Mouse (Mus musculus): ENCODE data around the gene Wasf2. TPM values are rescaled to one million over a fixed set of nuclear protein-coding genes. Genes with fewer than 3 reads are reported as not detected.
A peak's percentile ranks its signal among the peaks of the same experiment; 100 is the strongest.

Gene Wasf2
- polyA plus RNA-seq, 1 experiment from 2014 or later = 42.7 TPM

DNA sequence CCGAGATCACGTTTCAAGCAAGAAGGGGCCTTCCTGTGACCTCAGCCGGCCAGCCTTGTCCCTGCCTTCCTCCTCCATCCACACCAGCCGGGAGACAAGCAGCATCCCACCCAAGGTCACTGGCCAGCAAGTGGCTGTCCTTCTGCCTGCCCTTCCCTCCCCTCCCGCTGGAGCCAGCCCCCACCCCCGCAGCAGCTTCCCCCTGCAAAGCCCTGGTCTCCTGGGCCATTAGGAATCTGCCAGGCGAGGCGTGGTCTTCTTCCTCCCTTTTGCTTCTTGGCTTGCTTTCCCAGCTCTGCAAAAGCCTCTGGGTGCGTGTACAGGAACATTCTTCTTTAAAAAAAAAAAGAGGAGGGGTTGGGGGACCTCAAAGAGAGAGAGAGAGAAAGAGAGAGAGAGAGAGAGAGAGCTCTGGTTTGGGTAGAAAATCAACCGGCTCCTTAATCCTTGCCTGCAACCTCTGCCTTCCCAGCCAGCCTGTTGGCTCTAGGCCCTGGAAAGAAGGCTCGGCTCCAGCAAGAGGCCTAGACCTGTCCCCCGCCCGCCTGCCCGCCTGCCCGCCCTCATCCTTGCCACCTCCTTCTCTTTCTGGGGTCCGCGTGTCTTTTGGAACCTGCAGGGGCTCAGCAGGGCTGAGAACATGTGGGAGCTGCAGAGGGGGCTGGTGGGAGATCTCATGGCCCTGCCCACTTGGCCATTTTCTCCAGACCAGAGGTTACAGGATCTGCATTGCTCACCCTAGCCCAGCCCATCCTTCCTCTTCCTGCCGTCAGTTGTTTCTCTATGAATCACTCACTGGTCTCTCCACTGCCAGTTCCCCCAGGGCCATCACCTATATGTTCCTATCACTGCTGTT is 12.5 kb upstream of the Wasf2 start:
- Histone ChIP-seq H3K9ac (ENCODE audit: low read depth, low read length) (no peak overlapping the region), H3K27ac (ENCODE audit: low read length) (peak overlapping the region; percentile 59), H3K4me2 (ENCODE audit: low read depth, low read length) (0 out of 2 replicates have a peak overlapping the region, but pooled peaks have one; percentile 20), H3K4me1 (ENCODE audit: control insufficient read depth, low read depth, low read length) (peaks cover 5% of the 10 kb centered on the region), H3K36me3 (ENCODE audit: control insufficient read depth, insufficient read depth) (no peaks in the 10 kb centered on the region), H3K9me3 (replicated peaks; ENCODE audit: control insufficient read depth, low read length) (no peaks in the 10 kb centered on the region), H3K4me3 (ENCODE audit: low read depth, low read length) (no peak overlapping the region), H3K27me3 (ENCODE audit: control insufficient read depth, insufficient read depth, low read depth, low read length) (no peaks in the 10 kb centered on the region)
- peak; percentile 61 for ATAC-seq (ENCODE audit: low read depth)
- 33% methylated on average over 18 of the region's 18 CpGs for WGBS (ENCODE audit: insufficient replicate concordance)

DNA sequence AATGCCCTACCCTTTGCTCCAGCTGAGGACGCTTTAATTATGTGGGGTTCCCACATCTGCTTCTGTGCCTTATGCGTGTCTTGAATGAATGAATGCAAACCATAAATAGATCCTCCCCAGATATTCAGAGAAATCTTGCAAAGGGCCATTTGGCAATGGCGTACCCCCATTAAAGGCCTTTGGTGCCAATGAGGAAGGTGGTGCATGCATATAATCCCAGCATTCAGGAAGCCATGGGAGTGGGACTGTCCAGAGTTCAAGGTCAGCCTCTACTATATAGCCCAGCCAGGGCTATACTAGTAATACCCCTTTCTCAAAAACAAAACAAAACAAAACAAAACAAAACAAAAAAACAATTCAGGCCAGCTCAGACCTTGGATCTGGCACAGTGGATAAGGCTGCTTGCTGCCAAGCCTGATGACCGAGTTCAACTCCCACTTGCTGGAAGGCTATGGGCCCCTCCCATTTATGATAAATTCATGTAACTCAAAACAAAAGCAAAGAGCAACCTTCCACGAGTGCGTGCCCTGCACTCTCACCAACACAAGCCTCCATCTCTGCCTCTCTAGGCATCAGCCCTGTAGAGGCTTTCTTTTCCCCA is 11.4 kb upstream of the Wasf2 start:
- H3K27ac ChIP-seq (ENCODE audit: low read length) = no peak overlapping the region
- no peak for ATAC-seq (ENCODE audit: low read depth)

DNA sequence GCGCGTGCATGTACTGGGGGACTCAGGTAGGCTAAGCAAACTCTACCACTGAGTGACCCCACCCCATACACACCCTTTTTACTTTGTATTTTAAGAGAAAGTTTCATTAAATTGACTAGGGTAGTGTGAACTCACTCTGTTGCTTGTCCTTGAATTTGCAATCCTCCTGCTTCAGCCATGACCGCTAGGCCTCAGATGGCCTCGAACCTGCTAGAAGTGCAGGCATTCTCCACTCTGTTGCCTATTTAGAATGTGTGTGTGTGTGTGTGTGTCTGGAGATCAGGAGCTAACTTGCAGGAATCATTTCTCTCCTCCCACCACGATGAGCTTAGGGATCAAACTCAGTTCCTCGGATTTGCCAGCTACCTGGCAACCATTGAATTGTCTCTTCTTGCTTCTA is 10.7 kb upstream of the Wasf2 start:
- peaks cover 5% of the 10 kb centered on the region for H3K4me1 ChIP-seq (ENCODE audit: control insufficient read depth, low read depth, low read length)
- no peak overlapping the region for H3K4me3 ChIP-seq (ENCODE audit: low read depth, low read length)
- 86% methylated on average over 6 of the region's 6 CpGs for WGBS (ENCODE audit: insufficient replicate concordance)
- no peaks in the 10 kb centered on the region for H3K9me3 ChIP-seq (replicated peaks; ENCODE audit: control insufficient read depth, low read length)
- no peak overlapping the region for H3K27ac ChIP-seq (ENCODE audit: low read length)
- no peak overlapping the region for H3K9ac ChIP-seq (ENCODE audit: low read depth, low read length)
- no peak overlapping the region for H3K4me2 ChIP-seq (ENCODE audit: low read depth, low read length)
- no peaks in the 10 kb centered on the region for H3K36me3 ChIP-seq (ENCODE audit: control insufficient read depth, insufficient read depth)
- ATAC-seq (ENCODE audit: low read depth) = no peak
- no peaks in the 10 kb centered on the region for H3K27me3 ChIP-seq (ENCODE audit: control insufficient read depth, insufficient read depth, low read depth, low read length)

More for the DNA sequence above, 11.4 kb upstream of the Wasf2 start:
- Histone ChIP-seq H3K9me3 (replicated peaks; ENCODE audit: control insufficient read depth, low read length) (no peaks in the 10 kb centered on the region), H3K27me3 (ENCODE audit: control insufficient read depth, insufficient read depth, low read depth, low read length) (no peaks in the 10 kb centered on the region), H3K4me2 (ENCODE audit: low read depth, low read length) (no peak overlapping the region), H3K4me3 (ENCODE audit: low read depth, low read length) (no peak overlapping the region), H3K9ac (ENCODE audit: low read depth, low read length) (no peak overlapping the region), H3K4me1 (ENCODE audit: control insufficient read depth, low read depth, low read length) (peaks cover 5% of the 10 kb centered on the region), H3K36me3 (ENCODE audit: control insufficient read depth, insufficient read depth) (no peaks in the 10 kb centered on the region)
- WGBS (ENCODE audit: insufficient replicate concordance) = 61% methylated on average over 6 of the region's 6 CpGs

DNA sequence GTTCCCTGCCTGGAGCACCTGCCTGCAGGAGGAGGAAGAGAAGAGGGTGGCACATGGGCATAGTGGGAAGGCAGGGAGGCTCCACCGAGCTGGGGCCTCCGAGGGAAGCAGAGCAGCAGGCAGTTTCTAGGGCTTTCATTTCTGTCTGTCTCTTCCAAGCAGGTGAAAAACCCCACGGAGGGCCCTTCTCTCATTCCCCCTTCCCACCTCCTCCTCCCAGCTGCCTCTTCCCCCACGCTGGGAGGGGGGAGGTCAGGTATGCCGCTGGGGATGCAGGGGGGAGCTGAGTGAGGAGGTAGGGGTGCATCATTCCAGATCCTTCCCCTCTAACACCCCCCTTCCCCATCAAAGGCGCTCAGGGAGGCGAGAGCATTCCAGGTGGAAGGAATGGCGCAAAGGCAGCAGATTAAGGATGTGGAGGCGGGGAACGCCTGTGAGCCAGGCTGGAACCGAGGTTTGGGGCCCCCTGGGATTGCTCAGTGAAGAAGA is 9.4 kb upstream of the Wasf2 start:
- ATAC-seq (ENCODE audit: low read depth) = no peak
- no peak overlapping the region for H3K27ac ChIP-seq (ENCODE audit: low read length)
- no peak overlapping the region for H3K9ac ChIP-seq (ENCODE audit: low read depth, low read length)
- H3K4me3 ChIP-seq (ENCODE audit: low read depth, low read length) = no peak overlapping the region
- WGBS (ENCODE audit: insufficient replicate concordance) = 45% methylated on average over 10 of the region's 11 CpGs
- no peaks in the 10 kb centered on the region for H3K36me3 ChIP-seq (ENCODE audit: control insufficient read depth, insufficient read depth)
- H3K27me3 ChIP-seq (ENCODE audit: control insufficient read depth, insufficient read depth, low read depth, low read length) = no peaks in the 10 kb centered on the region
- H3K4me1 ChIP-seq (ENCODE audit: control insufficient read depth, low read depth, low read length) = peaks cover 5% of the 10 kb centered on the region
- H3K4me2 ChIP-seq (ENCODE audit: low read depth, low read length) = no peak overlapping the region
- H3K9me3 ChIP-seq (replicated peaks; ENCODE audit: control insufficient read depth, low read length) = no peaks in the 10 kb centered on the region

DNA sequence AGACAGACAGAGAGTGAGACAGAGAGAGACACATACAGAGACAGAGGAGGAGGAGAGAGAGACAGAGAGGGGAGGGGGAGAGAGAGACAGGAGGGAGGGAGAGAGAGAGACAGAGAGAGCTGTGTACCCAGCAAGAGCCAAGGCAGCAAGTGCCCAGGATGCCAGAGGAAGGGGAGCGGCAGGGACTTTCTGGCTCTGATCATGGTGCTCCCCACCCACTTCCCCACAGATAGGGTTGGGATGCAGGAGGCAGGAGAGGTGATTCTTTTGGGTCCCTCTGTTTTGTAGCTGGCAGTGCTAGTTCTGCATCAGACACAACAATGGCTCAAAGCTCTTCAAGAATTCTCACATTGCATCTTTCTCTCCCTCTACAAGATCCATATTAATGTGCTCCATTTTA is 8.9 kb upstream of the Wasf2 start:
- Histone ChIP-seq H3K36me3 (ENCODE audit: control insufficient read depth, insufficient read depth) (no peaks in the 10 kb centered on the region), H3K27ac (ENCODE audit: low read length) (no peak overlapping the region), H3K4me3 (ENCODE audit: low read depth, low read length) (no peak overlapping the region), H3K4me1 (ENCODE audit: control insufficient read depth, low read depth, low read length) (peaks cover 5% of the 10 kb centered on the region), H3K9me3 (replicated peaks; ENCODE audit: control insufficient read depth, low read length) (no peaks in the 10 kb centered on the region), H3K9ac (ENCODE audit: low read depth, low read length) (no peak overlapping the region), H3K27me3 (ENCODE audit: control insufficient read depth, insufficient read depth, low read depth, low read length) (no peaks in the 10 kb centered on the region), H3K4me2 (ENCODE audit: low read depth, low read length) (no peak overlapping the region)
- 67% methylated on average over 1 of the region's 1 CpGs for WGBS (ENCODE audit: insufficient replicate concordance)
- no peak for ATAC-seq (ENCODE audit: low read depth)

DNA sequence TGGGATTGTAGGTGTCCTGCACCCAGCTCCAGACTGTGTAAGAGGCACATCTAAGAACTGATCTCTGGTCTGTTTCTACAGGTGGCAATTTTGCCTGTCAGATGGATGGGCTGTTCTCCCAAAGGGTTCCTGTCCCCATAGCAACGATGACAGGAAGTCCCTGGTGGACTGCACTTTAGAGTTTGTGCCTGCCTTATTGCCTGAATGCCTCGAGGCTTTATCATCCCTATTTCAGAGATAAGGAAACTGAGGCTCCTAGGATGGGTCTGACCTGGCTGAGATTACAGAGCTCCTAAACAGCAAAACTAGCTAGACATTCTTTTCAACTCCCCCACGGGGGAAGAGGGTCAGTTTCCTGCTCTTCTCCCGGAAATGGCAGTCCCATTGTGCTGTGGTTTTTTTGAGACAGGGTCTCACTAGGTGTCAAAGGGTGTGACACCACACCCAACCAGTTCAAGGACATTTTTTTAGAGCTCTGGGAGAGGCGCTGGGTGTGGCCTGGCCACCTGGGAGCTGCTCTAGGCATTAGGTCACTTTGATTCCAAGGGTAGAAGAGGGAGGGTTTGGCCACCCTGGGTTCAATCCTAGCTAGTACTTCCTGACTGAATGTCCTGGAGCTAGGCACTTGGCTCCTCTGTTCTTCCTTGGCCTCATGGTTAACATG is 8.2 kb upstream of the Wasf2 start:
- Histone ChIP-seq H3K4me1 (ENCODE audit: control insufficient read depth, low read depth, low read length) (peaks cover 5% of the 10 kb centered on the region), H3K9ac (ENCODE audit: low read depth, low read length) (no peak overlapping the region), H3K9me3 (replicated peaks; ENCODE audit: control insufficient read depth, low read length) (no peaks in the 10 kb centered on the region), H3K36me3 (ENCODE audit: control insufficient read depth, insufficient read depth) (no peaks in the 10 kb centered on the region), H3K4me3 (ENCODE audit: low read depth, low read length) (no peak overlapping the region), H3K27me3 (ENCODE audit: control insufficient read depth, insufficient read depth, low read depth, low read length) (no peaks in the 10 kb centered on the region), H3K27ac (ENCODE audit: low read length) (no peak overlapping the region), H3K4me2 (ENCODE audit: low read depth, low read length) (no peak overlapping the region)
- no peak for ATAC-seq (ENCODE audit: low read depth)
- WGBS (ENCODE audit: insufficient replicate concordance) = 17% methylated on average over 5 of the region's 5 CpGs

DNA sequence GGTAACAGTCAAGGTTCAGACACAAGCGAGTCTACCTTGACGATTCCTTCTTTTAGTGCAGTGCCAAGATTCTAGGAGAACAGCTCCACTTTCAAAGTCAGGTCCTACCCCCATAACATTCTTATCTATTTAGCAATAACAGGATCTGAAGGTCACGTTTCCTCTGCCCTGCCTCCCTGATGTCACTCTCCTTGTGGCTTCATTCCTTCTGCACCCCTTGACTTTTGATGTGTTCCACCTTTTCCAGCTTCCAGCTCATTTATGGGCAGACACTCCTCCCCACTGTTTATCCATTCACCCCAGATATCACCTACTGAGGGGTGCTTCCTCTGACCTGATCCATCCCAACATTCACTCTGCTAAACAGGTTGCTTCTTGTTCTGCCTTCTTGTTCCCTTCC is 3.2 kb upstream of the Wasf2 start:
- Histone ChIP-seq H3K4me2 (ENCODE audit: low read depth, low read length) (no peak overlapping the region), H3K27ac (ENCODE audit: low read length) (no peak overlapping the region), H3K27me3 (ENCODE audit: control insufficient read depth, insufficient read depth, low read depth, low read length) (no peaks in the 10 kb centered on the region), H3K36me3 (ENCODE audit: control insufficient read depth, insufficient read depth) (no peaks in the 10 kb centered on the region), H3K4me1 (ENCODE audit: control insufficient read depth, low read depth, low read length) (peaks cover 18% of the 10 kb centered on the region), H3K4me3 (ENCODE audit: low read depth, low read length) (no peak overlapping the region), H3K9ac (ENCODE audit: low read depth, low read length) (no peak overlapping the region), H3K9me3 (replicated peaks; ENCODE audit: control insufficient read depth, low read length) (no peaks in the 10 kb centered on the region)
- WGBS (ENCODE audit: insufficient replicate concordance) = 50% methylated on average over 3 of the region's 3 CpGs
- no peak for ATAC-seq (ENCODE audit: low read depth)

DNA sequence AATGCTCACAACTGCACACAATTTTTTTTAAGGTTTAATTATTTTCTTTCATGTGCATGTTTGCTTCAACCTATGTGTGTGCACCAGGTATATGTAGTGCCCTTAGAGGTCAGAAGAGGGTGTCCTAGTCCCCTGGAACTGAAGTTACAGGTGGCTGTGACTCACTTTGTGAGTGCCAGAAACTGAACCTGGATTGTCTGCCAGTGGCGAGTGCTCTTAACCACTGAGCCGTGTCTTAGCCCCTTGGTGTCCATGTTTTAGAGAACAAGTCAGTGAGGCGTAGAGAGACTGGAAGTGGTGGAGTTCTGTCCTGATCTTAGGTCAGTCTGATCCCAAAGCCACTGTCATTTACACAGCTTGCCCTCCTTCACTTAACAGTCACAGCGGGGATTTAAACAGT is 2.4 kb upstream of the Wasf2 start:
- H3K9me3 ChIP-seq (replicated peaks; ENCODE audit: control insufficient read depth, low read length) = no peaks in the 10 kb centered on the region
- no peaks in the 10 kb centered on the region for H3K36me3 ChIP-seq (ENCODE audit: control insufficient read depth, insufficient read depth)
- peaks cover 20% of the 10 kb centered on the region for H3K4me1 ChIP-seq (ENCODE audit: control insufficient read depth, low read depth, low read length)
- no peaks in the 10 kb centered on the region for H3K27me3 ChIP-seq (ENCODE audit: control insufficient read depth, insufficient read depth, low read depth, low read length)
- no peak overlapping the region for H3K4me3 ChIP-seq (ENCODE audit: low read depth, low read length)
- ATAC-seq (ENCODE audit: low read depth) = no peak
- 85% methylated on average over 4 of the region's 4 CpGs for WGBS (ENCODE audit: insufficient replicate concordance)
- no peak overlapping the region for H3K4me2 ChIP-seq (ENCODE audit: low read depth, low read length)
- H3K27ac ChIP-seq (ENCODE audit: low read length) = no peak overlapping the region
- no peak overlapping the region for H3K9ac ChIP-seq (ENCODE audit: low read depth, low read length)

DNA sequence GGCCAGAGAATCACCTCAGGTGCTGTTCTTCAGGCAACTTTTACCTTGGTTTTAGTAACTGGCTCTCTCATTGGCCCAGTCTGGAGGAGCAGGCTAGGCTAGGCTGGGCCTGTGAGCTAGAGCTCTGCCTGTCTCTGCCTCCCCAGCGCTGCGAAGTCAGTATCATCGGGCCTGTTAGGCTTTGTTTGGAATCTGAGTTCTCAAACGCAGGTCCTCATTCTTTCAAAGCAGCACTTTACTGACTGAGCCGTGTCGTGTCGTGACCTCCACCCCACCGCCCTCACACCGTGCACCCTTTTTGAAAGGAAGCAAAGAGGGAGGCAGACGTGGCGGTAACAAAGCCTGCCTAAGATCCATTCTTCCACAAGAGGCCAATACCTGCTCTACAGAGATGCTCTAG is 914 bp upstream of the Wasf2 start:
- H3K9me3 ChIP-seq (replicated peaks; ENCODE audit: control insufficient read depth, low read length) = no peaks in the 10 kb centered on the region
- no peaks in the 10 kb centered on the region for H3K36me3 ChIP-seq (ENCODE audit: control insufficient read depth, insufficient read depth)
- H3K27ac ChIP-seq (ENCODE audit: low read length) = peak overlapping the region; percentile 85
- ATAC-seq (ENCODE audit: low read depth) = no peak
- peak overlapping the region; percentile 80 for H3K9ac ChIP-seq (ENCODE audit: low read depth, low read length)
- peak overlapping the region; percentile 79 for H3K4me2 ChIP-seq (ENCODE audit: low read depth, low read length)
- WGBS (ENCODE audit: insufficient replicate concordance) = 56% methylated on average over 11 of the region's 11 CpGs
- H3K27me3 ChIP-seq (ENCODE audit: control insufficient read depth, insufficient read depth, low read depth, low read length) = no peaks in the 10 kb centered on the region
- H3K4me3 ChIP-seq (ENCODE audit: low read depth, low read length) = peak overlapping the region; percentile 95
- H3K4me1 ChIP-seq (ENCODE audit: control insufficient read depth, low read depth, low read length) = peaks cover 20% of the 10 kb centered on the region

Data from liver, embryonic 16.5 days (tissue).